Mouse (Mus musculus) heart, adult 2 months (tissue): ENCODE results near the gene Marveld3. TPM values are rescaled to one million over a fixed set of nuclear protein-coding genes. Genes with fewer than 3 reads are reported as not detected.

ENCODE experiments used
- DNase-seq, 2 experiments: peaks; one replicate each; pipeline ENCODE4 v3.0.0; 2021
- H3K27ac ChIP-seq: fragments of 200-600 bp; 2 replicates; pipeline ENCODE4 v1.8.1; 2022
- H3K27me3 ChIP-seq: fragments of 200-500 bp; 2 replicates; pipeline ENCODE4 v1.6.1; 2012; ENCODE audit warnings: mild to moderate bottlenecking, low read length, inconsistent platforms, mixed read lengths; ENCODE audit not compliant: control insufficient read depth, insufficient read depth
- H3K36me3 ChIP-seq: fragments of 200-500 bp; 2 replicates; pipeline ENCODE4 v1.6.1; 2012; ENCODE audit warnings: low read length, inconsistent platforms; ENCODE audit not compliant: control insufficient read depth, insufficient read depth
- H3K4me1 ChIP-seq: fragments of 200-500 bp; 2 replicates; pipeline ENCODE4 v1.6.1; 2011; ENCODE audit warnings: low read length; ENCODE audit not compliant: control insufficient read depth, insufficient read depth
- H3K4me3 ChIP-seq: fragments of 200-600 bp; 2 replicates; pipeline ENCODE4 v1.8.1; 2022
- H3K79me2 ChIP-seq: fragments of 200-500 bp; replicated peaks from 2 replicates; pipeline ENCODE4 v1.6.1; 2012; ENCODE audit warnings: mild to moderate bottlenecking, inconsistent platforms, low read length, moderate library complexity, mixed read lengths; ENCODE audit not compliant: control insufficient read depth, insufficient read depth
- H3K9ac ChIP-seq: fragments of 200-500 bp; 2 replicates; pipeline ENCODE4 v1.6.1; 2012; ENCODE audit warnings: low read depth, mild to moderate bottlenecking, control low read depth, inconsistent platforms, low read length, mixed read lengths
- CTCF ChIP-seq: fragments of 200-600 bp; IDR thresholded peaks from 2 replicates; pipeline ENCODE4 v1.8.1; 2022; ENCODE audit warnings: antibody characterized with exemption, mild to moderate bottlenecking, moderate library complexity
- EP300 ChIP-seq: fragments of 200-500 bp; IDR thresholded peaks from 2 replicates; pipeline ENCODE4 v1.6.1; 2011; ENCODE audit warnings: low read depth, low read length, control low read depth; ENCODE audit not compliant: insufficient read depth
- POLR2A ChIP-seq: fragments of 200-500 bp; IDR thresholded peaks from 2 replicates; pipeline ENCODE4 v1.6.1; 2011; ENCODE audit warnings: mild to moderate bottlenecking, low read depth, low read length, control low read depth; ENCODE audit not compliant: insufficient read depth
- WGBS: fragments of 180-500 bp; shearing (Covaris S2); methylation state at CpG from one replicate; pipeline ENCODE4 v1.1.7; 2018; 5-methylcytosine and 5-hydroxymethylcytosine counted together
- intact Hi-C: fragments of 180-260 bp; cut with DNase I; formaldehyde crosslinking; loops from one replicate; pipeline ENCODE4 v1.15.1; 2025
- polyA plus RNA-seq: library from polyadenylated mRNA; depleted of rRNA; stranded (reverse); fragments of >200 nt; gene quantifications from 2 replicates; pipeline ENCODE4 v1.2.3, GENCODE M21; 2012
- total RNA-seq, 2 experiments: library from RNA; stranded (reverse); gene quantifications; 2 replicates each; pipeline ENCODE4 v1.2.3; 2021

The Marveld3 gene
- total and polyA plus RNA-seq, 3 experiments, result 0.10 to 0.31 (median 0.11) TPM

DNA sequence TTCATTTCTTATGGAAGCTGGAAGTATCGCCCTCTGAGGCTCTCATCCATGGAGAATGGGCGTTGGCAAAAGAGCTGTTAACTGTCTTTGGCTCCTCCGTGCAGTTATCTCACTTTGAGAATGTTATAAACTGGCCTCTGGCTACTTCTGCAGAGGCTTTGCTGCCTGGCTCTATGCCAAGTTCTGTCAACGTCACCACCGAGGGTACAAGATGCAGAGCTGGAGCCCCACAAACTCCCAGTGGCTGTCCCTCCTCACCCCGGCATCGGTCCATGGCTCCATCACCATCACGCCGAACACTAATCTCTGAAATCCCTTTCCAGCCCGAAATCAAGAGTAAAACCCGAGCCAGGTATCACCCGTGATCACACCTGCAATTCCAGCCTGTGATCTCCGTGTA, 1.4 kb upstream of the Marveld3 start:
- Histone ChIP-seq H3K27ac (no peak overlapping the region), H3K79me2 (no peaks in the 10 kb centered on the region), H3K27me3 (peaks cover 3% of the 10 kb centered on the region), H3K4me1 (no peaks in the 10 kb centered on the region), H3K9ac (no peak overlapping the region), H3K36me3 (no peaks in the 10 kb centered on the region), H3K4me3 (no peak overlapping the region)
- no peak for DNase-seq
- TF ChIP-seq CTCF (no peak), POLR2A (no peak), EP300 (no peak)
- WGBS, result 50% methylated on average over 13 of the region's 13 CpGs
- intact Hi-C loops, result no loop called here

DNA sequence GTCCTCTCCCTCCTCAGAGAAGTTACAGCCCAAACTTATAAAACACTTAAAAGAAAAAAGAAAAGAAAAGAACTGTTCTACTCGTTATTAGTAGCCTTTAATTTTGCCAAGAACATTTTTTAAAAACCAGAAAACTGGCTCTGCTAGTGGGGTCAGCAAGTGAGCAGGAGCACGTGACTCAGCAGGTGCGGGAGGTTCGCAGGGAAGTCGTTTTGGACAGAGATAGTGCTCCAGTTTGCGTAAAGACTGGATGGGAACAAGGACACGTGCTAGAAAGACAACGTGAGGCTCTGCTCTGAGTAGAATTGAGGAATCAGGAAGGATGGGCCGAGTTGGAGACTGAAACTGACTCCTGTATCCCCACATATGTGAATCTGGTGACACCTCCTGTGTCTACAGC, 893 bp upstream of the Marveld3 start:
- Histone ChIP-seq H3K27ac (no peak overlapping the region), H3K4me1 (no peaks in the 10 kb centered on the region), H3K27me3 (peaks cover 3% of the 10 kb centered on the region), H3K4me3 (no peak overlapping the region), H3K9ac (no peak overlapping the region), H3K79me2 (no peaks in the 10 kb centered on the region), H3K36me3 (no peaks in the 10 kb centered on the region)
- 65% methylated on average over 9 of the region's 9 CpGs for WGBS
- no peak for TF ChIP-seq EP300
- no peak for TF ChIP-seq CTCF
- TF ChIP-seq POLR2A, result no peak
- no peak for DNase-seq
- intact Hi-C loops, result no loop called here

GRCm38 (mm10) chr8:109959112-109959511, 2.9 kb downstream of the Marveld3 start:
- no peak overlapping the region for H3K4me3 ChIP-seq
- H3K79me2 ChIP-seq, result no peaks in the 10 kb centered on the region
- WGBS, result 86% methylated on average over 4 of the region's 4 CpGs
- H3K4me1 ChIP-seq, result no peaks in the 10 kb centered on the region
- no peak overlapping the region for H3K9ac ChIP-seq
- no peak overlapping the region for H3K27ac ChIP-seq
- TF ChIP-seq EP300 (no peak), POLR2A (no peak), CTCF (no peak)
- H3K27me3 ChIP-seq, result peaks cover 3% of the 10 kb centered on the region
- no peaks in the 10 kb centered on the region for H3K36me3 ChIP-seq
- no peak for DNase-seq
- intact Hi-C loops, result no loop called here

DNA sequence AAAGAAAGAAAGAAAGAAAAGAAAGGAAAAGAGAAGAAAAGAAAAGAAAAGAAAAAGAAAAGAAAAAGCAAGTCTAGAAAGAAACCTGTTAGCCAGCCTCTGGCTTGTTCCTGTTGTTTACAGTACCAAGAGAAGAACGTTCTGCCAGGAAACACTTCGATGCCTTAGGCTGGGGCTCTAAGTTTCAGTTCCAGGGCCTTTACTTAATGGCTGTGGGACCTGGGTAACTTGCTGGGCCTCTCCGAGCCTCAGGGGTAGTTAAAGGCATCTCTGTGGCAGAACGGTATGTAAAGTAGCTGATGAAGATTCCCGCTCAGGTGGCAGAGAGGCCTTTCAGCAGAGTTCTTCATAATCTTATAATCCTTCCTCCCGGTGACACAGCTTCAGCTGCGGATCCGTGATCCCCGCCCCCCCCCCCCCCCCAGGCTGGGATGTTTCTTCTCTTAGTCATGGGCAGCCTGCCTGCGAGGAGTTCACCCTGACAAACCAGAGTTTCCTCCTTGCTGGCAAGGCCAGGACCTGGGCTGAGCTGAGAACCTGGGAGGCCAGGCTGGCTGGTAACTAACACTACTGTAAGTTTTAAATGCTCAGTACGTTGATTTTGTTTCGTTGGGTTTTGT, 3.9 kb downstream of the Marveld3 start:
- DNase-seq, result peak in 1 of 2 experiments; percentile 26

DNA sequence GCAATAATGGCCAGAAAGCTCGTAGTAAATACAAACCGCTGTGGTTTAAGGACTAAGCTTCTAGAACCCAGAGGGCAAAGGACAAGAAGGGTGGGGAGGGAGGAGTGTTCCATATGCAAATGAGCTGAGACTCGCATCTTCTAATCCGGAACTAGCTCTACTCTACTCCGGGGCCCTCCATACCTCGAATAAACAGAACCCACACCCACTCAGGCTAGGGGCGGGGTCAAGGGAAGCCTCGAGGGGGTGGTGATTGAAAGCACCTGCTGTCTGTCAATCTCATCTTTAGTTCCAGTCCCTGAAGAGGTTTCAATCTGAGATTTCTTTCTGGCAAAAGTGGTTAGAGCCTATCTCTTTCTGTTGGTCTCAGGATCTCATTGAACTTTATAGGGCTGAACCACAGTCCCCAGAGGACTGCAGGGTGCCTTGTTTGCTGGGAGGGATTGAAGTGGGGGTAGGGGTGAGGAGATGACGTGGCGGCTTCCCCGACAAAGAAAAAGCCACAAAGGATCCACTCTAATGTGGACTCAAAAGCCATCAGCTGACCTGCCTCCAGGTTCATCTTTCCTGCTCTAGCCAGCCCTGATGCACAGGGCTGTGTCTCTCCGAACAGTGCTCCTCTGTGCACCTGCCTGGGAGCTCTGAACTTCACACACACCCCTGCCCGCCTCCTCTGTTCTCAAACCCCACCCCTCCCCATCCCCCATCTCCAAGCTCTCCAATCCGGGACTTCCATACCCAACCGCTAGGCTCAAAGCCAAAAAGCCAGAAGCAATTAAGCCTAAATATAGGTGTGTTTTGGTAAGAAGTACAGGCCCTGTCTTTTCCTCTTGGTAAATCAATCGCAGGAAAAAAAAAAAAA, 4.6 kb downstream of the Marveld3 start:
- Histone ChIP-seq H3K27me3 (peaks cover 3% of the 10 kb centered on the region), H3K4me3 (no peak overlapping the region)
- DNase-seq, result no peak

More for the DNA sequence above, 3.9 kb downstream of the Marveld3 start:
- H3K27me3 ChIP-seq, result peaks cover 3% of the 10 kb centered on the region
- H3K4me3 ChIP-seq, result no peak overlapping the region
- WGBS, result 33% methylated on average over 12 of the region's 12 CpGs
- H3K36me3 ChIP-seq, result no peaks in the 10 kb centered on the region
- H3K4me1 ChIP-seq, result no peaks in the 10 kb centered on the region
- H3K9ac ChIP-seq, result no peak overlapping the region
- H3K27ac ChIP-seq, result no peak overlapping the region
- intact Hi-C loops, result no loop called here
- TF ChIP-seq EP300 (no peak), CTCF (no peak)
- H3K79me2 ChIP-seq, result no peaks in the 10 kb centered on the region

DNA sequence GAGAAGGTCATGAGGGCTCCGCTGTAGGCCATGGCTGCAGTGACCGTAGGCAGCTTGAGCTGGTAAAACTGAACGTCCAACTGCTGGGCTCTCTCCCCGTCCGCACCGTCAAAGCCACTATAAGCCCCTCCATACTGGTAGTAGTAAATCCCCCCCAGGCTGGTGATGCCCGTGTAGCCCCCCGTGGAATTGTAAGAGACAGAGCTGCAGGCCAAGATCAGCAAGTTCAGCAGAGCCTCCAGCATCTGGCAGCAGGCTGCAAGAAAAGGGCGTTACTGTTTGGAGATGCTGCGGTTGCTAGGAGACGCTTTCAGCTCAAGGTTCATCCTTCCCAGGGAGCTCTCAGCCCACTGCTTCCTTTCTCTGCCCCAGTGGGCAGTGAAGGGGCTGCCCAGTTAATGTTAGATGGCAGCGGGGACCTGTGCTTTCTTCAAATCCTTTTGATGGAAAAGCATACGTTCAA, 7.5 kb downstream of the Marveld3 start:
- Histone ChIP-seq H3K4me3 (no peak overlapping the region), H3K4me1 (no peaks in the 10 kb centered on the region), H3K27me3 (no peaks in the 10 kb centered on the region), H3K79me2 (no peaks in the 10 kb centered on the region), H3K27ac (no peak overlapping the region), H3K36me3 (no peaks in the 10 kb centered on the region), H3K9ac (no peak overlapping the region)
- intact Hi-C loops, result no loop called here
- DNase-seq, result no peak
- 64% methylated on average over 13 of the region's 13 CpGs for WGBS
- TF ChIP-seq POLR2A, result no peak
- no peak for TF ChIP-seq CTCF
- TF ChIP-seq EP300, result no peak

More for the DNA sequence above, 4.6 kb downstream of the Marveld3 start:
- no peak for TF ChIP-seq CTCF
- TF ChIP-seq POLR2A, result no peak
- TF ChIP-seq EP300, result no peak
- Histone ChIP-seq H3K9ac (no peak overlapping the region), H3K36me3 (no peaks in the 10 kb centered on the region), H3K4me1 (no peaks in the 10 kb centered on the region), H3K79me2 (no peaks in the 10 kb centered on the region), H3K27ac (no peak overlapping the region)
- 24% methylated on average over 16 of the region's 16 CpGs for WGBS
- intact Hi-C loops, result no loop called here
